Mouse (Mus musculus) testis, postnatal 14 days (tissue): ENCODE results near the gene Itpripl2.

Experiments used
- DNase-seq: peaks from one replicate; pipeline ENCODE4 v3.0.0; 2021; ENCODE audit warnings: low spot score

The Itpripl2 gene

DNA sequence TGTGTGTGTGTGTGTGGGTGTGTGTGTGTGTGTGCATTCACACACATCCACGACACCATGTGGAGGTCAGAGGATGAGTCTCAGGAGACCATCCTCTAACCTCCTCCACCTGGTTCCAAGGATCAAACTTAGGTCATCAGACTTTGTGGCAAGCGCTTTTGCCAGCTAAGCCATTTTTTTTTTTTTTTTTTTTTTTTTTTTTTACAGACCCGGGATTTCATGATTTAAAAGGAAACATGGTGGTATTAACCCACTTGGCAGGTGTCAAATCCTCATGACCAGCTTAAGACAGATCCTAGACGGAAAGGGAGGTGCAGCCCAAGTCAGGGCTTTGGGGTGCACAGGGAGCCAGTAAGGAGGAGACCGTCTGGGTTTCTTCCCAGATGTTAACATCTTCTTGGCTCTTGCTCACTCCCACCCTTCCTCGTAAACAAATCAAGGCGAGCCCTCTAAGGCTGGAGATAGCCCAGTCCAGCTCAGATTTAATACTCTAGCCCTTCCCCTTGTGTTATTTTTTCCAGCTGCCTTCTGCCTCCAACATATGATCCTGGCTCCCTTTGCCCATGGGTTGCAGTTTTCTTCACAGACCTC is 47.8 kb downstream of the Itpripl2 start:
- DNase-seq, result no peak

- no peak for DNase-seq
Observed at GRCm38 (mm10) chr7:118443371-118443770, 48.4 kb downstream of the Itpripl2 start.

- DNase-seq, result no peak
Observed at GRCm38 (mm10) chr7:118441535-118441934, 50.2 kb downstream of the Itpripl2 start.

DNA sequence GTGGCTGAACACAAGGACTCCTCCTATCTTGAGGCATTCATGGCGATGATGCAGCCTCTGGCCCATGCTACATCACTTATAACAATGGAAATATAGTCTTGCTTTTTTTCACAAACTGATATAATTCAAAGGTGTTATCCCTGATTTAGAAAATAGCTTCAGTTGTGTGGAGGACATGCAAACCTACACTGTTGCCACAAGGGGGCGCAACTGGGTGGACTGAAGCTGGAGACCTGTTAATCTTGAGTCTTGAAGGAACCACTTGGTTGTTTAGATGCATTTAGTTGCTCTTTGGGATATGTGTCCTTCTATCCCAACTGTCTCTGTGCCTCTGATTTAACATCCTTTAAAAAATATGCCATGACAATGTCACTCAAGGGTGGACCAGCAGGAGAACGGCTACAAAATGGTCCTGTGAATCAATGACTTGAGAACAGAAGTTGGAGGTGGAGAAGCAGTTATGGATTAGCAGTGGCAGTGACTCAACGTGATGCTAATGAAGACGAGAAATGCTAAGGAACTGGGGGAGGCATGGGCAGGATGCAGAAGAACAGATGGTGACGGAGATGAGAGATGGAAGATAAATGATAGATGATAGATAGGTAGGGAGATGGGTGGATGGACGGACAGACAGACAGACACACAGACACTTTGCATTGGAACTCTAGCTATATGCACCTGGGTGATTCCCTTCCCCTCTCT is 54.5 kb downstream of the Itpripl2 start:
- DNase-seq, result no peak
